Mouse (Mus musculus): ENCODE results near the gene Aip. TPM values are rescaled to one million over a fixed set of nuclear protein-coding genes. Genes with fewer than 3 reads are reported as not detected.
A peak's percentile ranks its signal among the peaks of the same experiment; 100 is the strongest.
"Not testable (repeated sequence)": the region's sequence is repeated elsewhere in the genome, so short reads cannot be mapped to it uniquely, and the experiment has no call there.

The Aip gene
- polyA plus RNA-seq, 1 experiment from 2014 or later, result 73.9 TPM

DNA sequence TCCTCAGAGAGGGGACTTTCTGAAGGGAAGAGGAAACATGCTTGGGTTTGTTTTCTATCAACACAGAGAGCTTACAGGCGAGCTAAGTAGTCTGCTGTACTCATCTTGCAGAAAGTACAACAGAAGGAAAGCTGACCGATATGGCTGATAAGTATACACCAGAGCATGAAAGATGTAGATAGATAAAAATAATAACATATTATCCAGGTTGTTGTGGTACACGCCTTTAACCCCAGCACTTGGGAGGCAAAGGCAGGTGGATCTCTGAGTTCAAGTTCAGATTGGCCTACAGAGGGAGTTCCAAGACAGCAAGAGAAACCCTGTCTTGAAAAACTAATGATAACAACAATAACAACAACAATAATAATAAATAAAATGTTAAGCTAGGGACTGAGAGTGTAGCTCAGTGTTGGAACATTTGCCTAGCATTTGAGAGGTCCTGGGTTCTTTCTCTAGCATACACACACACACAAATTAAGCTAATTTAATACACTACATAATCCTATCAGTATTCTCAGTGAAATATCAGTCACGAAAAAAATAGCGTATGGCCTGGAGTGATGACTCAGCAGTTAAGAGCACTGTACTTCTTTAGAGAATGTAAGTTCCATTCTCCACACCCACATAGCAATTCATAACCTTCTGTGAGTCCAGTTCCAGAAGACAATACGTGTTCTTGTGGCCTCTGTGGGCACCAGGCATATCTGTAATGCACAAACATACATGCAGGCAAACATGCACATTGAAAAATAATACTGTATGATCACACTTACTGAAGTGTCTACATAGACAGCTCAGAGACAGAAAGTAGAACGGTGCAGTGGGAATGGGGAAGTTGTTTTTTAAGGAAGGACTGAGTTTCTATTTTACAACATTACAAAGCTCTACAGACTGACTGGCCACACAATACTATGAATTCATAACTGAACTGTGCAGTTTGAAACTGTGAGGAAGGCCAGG, 3.0 kb downstream of the Aip start:
- DNase-seq (ENCODE audit: low spot score), result no peak
- Histone ChIP-seq H3K4me3 (no peak overlapping the region), H3K9me3 (no peaks in the 10 kb centered on the region), H3K27me3 (ENCODE audit: insufficient read depth, poor library complexity, severe bottlenecking) (peaks cover 9% of the 10 kb centered on the region), H3K27ac (no peak overlapping the region), H3K4me1 (replicated peaks) (peaks cover 36% of the 10 kb centered on the region), H3K36me3 (peaks cover 12% of the 10 kb centered on the region)
- WGBS, result 87% methylated on average over 7 of the region's 7 CpGs

DNA sequence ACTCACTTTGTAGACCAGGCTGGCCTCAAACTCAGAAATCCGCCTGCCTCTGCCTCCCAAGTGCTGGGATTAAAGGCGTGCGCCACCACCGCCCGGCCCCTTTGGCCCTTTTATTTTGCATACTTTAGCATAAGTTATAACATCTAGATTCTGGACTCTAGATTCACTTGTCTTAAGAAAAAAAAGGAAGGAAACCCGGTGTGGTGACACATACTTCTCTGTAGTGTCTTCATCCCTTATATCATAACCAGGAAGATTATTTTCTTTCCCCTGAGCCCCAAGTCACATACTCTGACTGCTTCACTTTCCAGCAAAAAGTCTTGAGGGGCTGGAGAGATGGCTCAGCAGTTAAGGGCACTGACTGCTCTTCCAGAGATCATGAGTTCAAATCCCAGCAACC, 3.8 kb downstream of the Aip start:
- Histone ChIP-seq H3K27ac (peak overlapping the region; percentile 84), H3K4me3 (peak overlapping the region; percentile 51; the same call in 1 of the 2 replicates), H3K36me3 (peaks cover 16% of the 10 kb centered on the region), H3K4me1 (replicated peaks) (peaks cover 29% of the 10 kb centered on the region)
- WGBS, result 63% methylated on average over 6 of the region's 6 CpGs
- not testable (repeated sequence) for DNase-seq (ENCODE audit: low spot score); H3K9me3 ChIP-seq; H3K27me3 ChIP-seq (ENCODE audit: insufficient read depth, poor library complexity, severe bottlenecking)

DNA sequence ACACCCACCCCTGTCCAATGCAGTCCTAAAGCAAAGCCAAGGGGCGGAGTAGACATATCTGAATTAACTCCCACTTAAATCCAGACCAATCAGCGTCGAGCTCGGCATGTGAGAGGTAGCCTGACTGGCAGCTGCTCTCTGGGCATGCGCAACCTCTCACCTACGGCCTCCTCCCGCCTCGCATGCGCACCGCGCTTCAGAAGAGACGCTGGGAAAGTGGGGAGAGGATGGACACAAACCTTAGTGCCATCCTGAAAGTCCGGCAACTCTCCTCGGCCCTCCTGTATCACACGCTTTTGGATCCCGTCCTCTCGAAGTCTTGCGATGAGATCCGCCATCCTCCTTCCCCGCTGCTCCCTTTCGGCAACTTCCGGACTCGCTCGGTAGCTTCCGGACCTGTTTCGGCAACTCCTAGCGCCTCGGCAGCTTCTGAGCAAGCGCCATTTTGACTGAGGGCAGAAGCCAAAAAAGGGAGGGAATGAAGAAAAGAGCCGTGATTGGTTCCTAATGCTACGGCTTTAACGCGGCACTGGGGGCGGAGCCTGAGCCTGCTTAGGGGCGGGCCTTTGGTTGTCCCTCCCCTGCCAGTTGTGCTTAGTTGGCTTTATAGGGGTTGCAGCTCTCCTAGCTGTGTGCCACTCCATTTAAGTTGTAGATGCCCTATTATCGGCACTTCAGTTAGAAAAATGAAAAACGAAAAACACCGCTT, 4.4 kb downstream of the Aip start:
- H3K27ac ChIP-seq, result peak overlapping the region; percentile 84
- peaks cover 22% of the 10 kb centered on the region for H3K4me1 ChIP-seq (replicated peaks)
- peaks cover 9% of the 10 kb centered on the region for H3K27me3 ChIP-seq (ENCODE audit: insufficient read depth, poor library complexity, severe bottlenecking)
- peaks cover 22% of the 10 kb centered on the region for H3K36me3 ChIP-seq
- H3K4me3 ChIP-seq, result peak overlapping the region; percentile 51
- peak; percentile 98 for DNase-seq (ENCODE audit: low spot score)
- no peaks in the 10 kb centered on the region for H3K9me3 ChIP-seq
- 3% methylated on average over 38 of the region's 38 CpGs for WGBS

DNA sequence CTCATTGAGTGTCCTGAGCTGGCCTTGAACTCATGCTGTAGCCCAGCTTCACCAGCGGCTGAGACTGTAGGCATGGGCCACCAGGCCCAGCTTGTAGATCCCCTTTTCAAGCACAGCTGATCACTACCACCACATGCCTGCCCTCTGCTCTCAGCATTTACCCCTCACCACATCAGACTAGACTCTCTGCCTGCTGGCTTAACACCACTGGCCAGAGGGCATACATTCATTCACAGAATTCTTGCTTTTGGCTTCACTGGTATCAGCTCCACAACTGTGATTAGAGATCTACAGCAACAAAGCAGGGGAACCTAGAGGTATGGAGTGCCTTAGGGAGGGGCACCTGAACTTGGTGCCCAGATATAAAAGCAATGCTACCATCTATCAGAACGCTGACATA, 5.2 kb downstream of the Aip start:
- Histone ChIP-seq H3K36me3 (peaks cover 30% of the 10 kb centered on the region), H3K9me3 (no peaks in the 10 kb centered on the region), H3K27ac (no peak overlapping the region), H3K4me3 (peak overlapping the region; percentile 51), H3K27me3 (ENCODE audit: insufficient read depth, poor library complexity, severe bottlenecking) (peaks cover 9% of the 10 kb centered on the region), H3K4me1 (replicated peaks) (peaks cover 16% of the 10 kb centered on the region)
- no peak for DNase-seq (ENCODE audit: low spot score)
- WGBS, result 95% methylated on average over 2 of the region's 2 CpGs

DNA sequence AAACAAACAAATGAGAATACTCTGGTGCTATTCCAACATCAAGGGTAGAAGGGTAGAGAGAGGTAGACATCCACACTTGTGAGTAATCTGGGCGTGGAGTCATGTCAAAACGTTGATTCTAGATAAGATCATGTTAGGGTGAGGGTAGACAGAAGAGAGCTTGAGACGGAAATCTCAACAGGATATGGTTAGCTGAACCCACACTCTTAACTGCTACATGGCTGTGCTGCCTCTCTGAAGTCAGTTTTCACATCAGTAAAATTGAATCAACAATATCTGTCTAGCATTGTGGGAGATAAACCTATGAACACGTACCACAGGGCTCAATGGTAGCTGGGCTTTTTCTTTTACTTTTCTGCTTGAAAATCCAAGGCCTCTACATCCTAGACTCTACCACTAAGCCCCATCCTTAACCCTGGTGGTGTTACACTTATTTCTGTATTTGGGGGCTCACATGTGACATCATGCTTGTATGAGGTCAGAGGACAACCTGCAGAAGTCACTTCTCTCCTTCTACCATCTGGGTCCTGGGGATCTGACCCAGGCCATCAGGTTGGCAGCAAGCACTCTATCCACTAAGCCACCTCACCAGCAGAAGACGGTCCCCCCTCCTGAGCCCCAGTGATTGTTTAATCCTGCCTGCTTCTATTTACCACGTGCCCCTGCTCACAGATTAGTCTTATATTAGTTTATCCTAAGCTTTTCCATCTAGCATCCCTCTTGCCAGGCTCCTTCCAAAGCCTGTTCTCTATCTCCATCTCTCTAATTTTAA, 5.8 kb downstream of the Aip start:
- no peak for DNase-seq (ENCODE audit: low spot score)
- Histone ChIP-seq H3K4me1 (replicated peaks) (peaks cover 11% of the 10 kb centered on the region), H3K27me3 (ENCODE audit: insufficient read depth, poor library complexity, severe bottlenecking) (peaks cover 9% of the 10 kb centered on the region), H3K4me3 (peak overlapping the region; percentile 51), H3K36me3 (peaks cover 36% of the 10 kb centered on the region), H3K9me3 (no peaks in the 10 kb centered on the region), H3K27ac (no peak overlapping the region)
- WGBS, result 90% methylated on average over 6 of the region's 6 CpGs

DNA sequence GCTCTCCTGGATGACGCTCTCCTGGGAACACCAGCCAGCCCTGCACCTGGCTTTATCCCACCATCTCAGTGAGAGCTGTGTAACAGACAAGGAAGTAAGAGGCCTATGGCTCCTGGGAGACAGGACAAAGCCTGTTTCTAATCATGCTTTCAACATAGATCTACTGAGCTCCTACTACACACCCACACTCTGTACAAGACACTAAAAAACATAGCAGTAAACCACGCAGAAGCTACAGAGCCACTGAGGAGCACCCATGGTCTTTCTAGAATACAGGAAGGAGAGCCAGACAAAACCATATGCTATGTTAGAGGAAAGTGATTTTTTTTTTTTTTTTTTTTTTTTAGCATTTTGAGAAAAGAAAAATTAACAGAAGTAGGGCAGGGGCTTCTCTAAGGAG, 7.3 kb downstream of the Aip start:
- Histone ChIP-seq H3K9me3 (no peaks in the 10 kb centered on the region), H3K4me1 (replicated peaks) (peaks cover 11% of the 10 kb centered on the region), H3K27ac (no peak overlapping the region), H3K27me3 (ENCODE audit: insufficient read depth, poor library complexity, severe bottlenecking) (peaks cover 9% of the 10 kb centered on the region), H3K36me3 (peaks cover 51% of the 10 kb centered on the region), H3K4me3 (no peak overlapping the region)
- DNase-seq (ENCODE audit: low spot score), result no peak
- 91% methylated on average over 2 of the region's 2 CpGs for WGBS

DNA sequence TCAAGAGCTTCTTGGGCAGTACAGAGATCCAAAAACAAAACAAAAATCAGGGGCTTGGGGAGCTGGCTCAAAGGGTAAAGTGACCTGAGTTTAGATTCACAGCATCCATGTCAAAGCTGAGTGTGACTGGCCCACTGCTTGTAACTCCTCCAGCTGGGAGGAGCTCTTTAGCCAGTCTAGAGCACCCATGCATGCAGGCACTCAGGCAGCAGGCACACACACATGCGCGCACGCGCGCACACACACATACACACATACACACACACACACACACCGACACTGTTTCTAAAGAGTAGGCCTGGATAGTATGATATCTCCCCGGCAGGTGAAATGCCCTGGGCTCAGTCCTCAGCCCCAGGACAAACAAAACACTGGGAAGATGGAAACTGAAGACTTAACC, 8.7 kb downstream of the Aip start:
- DNase-seq (ENCODE audit: low spot score), result no peak
- no peaks in the 10 kb centered on the region for H3K9me3 ChIP-seq
- H3K4me1 ChIP-seq (replicated peaks), result peaks cover 11% of the 10 kb centered on the region
- H3K27ac ChIP-seq, result no peak overlapping the region
- H3K27me3 ChIP-seq (ENCODE audit: insufficient read depth, poor library complexity, severe bottlenecking), result peaks cover 9% of the 10 kb centered on the region
- H3K4me3 ChIP-seq, result no peak overlapping the region
- peaks cover 65% of the 10 kb centered on the region for H3K36me3 ChIP-seq
- WGBS, result 95% methylated on average over 7 of the region's 7 CpGs

DNA sequence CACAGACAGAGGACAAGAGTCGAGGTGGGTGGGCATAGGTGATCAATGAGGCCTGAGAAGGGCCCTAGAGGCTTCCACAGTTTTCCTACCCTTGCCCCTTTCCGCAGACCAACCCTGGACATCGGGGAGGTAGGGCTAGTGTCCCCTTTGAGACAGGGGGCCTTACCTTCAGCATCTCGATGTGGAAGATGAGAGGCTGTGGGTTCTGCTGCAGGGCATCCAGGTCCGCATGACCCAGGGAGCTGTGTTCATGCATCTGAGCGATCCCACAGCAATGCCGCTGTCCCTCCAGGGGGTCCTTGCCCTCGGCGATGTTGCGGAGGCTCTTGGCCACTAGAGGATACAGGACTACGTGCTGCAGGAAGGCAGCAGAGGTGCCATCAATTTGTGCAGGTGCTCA, 9.8 kb downstream of the Aip start:
- Histone ChIP-seq H3K4me1 (replicated peaks) (peaks cover 8% of the 10 kb centered on the region), H3K9me3 (no peaks in the 10 kb centered on the region), H3K4me3 (no peak overlapping the region), H3K27ac (no peak overlapping the region), H3K36me3 (peaks cover 75% of the 10 kb centered on the region), H3K27me3 (ENCODE audit: insufficient read depth, poor library complexity, severe bottlenecking) (peaks cover 9% of the 10 kb centered on the region)
- no peak for DNase-seq (ENCODE audit: low spot score)
- 85% methylated on average over 11 of the region's 11 CpGs for WGBS

DNA sequence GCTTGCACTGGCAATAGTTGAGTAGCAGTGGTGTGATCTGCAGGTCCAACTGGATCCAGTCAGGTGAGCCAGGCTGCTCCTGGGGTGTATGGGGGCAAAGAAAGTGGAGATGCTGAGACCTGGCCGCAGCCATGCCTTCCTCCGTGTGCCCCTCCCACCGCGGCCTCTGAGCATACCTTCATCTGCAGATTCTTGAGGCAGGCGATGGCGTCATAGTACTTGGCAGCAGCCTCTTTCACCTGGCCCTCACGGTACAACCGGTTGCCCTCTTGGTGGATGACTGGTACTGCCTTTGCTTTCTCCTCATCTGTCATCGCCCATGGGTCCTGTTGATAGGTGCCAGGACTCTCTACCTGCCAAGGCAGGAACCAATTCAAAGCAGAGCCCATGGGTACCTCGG, 10.5 kb downstream of the Aip start:
- Histone ChIP-seq H3K36me3 (peaks cover 75% of the 10 kb centered on the region), H3K27ac (no peak overlapping the region), H3K4me1 (replicated peaks) (peaks cover 6% of the 10 kb centered on the region; the same call in 1 of the 2 replicates), H3K27me3 (ENCODE audit: insufficient read depth, poor library complexity, severe bottlenecking) (peaks cover 4% of the 10 kb centered on the region), H3K4me3 (no peak overlapping the region), H3K9me3 (no peaks in the 10 kb centered on the region)
- 96% methylated on average over 10 of the region's 10 CpGs for WGBS
- no peak for DNase-seq (ENCODE audit: low spot score)

DNA sequence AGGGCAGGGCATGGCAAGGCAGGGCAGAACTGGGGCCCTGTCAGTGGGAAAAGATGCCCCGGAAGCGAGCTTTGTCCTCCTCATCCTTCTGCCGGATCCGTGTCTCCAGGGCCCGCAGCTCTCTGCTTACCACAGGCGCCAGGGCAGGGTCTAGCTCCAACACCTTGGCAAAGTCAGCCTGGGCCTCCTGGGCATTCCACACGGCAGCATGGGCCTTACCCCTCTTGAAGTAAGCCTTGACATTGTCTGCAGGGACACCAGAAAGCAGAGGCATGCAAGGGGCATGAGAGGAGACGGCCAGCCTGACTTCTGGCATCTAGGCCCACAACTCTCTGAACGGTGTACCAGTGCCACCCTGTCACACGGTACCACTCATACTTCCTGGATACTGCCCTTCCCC, 11.1 kb downstream of the Aip start:
- WGBS, result 92% methylated on average over 10 of the region's 10 CpGs
- Histone ChIP-seq H3K27ac (no peak overlapping the region; the same call in 1 of the 2 replicates), H3K36me3 (peaks cover 75% of the 10 kb centered on the region), H3K4me3 (no peak overlapping the region), H3K27me3 (ENCODE audit: insufficient read depth, poor library complexity, severe bottlenecking) (no peaks in the 10 kb centered on the region), H3K9me3 (no peaks in the 10 kb centered on the region), H3K4me1 (replicated peaks) (peaks cover 5% of the 10 kb centered on the region; the same call in 1 of the 2 replicates)
- DNase-seq (ENCODE audit: low spot score), result no peak

DNA sequence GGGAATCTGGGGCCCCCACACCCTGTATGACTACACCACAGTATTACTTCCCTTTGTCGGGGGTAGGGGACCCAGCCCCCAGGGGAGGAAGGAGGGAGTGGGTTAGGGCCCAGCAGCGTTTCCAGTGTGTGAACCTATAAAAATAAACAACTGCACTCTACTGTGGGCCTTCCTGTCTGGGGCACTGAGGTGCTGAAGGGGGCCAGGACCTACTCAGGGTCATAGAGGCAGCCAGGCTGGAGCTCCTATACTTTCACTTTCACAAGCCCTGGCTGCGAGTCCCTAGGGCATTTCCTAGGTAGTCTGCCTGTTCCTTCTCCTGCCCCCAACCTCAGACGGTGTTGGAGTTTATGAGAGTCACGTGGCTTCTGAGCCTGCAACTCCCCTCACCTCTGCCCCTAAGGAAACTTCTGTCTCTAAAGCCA, 11.8 kb downstream of the Aip start:
- peaks cover 75% of the 10 kb centered on the region for H3K36me3 ChIP-seq
- no peaks in the 10 kb centered on the region for H3K27me3 ChIP-seq (ENCODE audit: insufficient read depth, poor library complexity, severe bottlenecking)

DNA sequence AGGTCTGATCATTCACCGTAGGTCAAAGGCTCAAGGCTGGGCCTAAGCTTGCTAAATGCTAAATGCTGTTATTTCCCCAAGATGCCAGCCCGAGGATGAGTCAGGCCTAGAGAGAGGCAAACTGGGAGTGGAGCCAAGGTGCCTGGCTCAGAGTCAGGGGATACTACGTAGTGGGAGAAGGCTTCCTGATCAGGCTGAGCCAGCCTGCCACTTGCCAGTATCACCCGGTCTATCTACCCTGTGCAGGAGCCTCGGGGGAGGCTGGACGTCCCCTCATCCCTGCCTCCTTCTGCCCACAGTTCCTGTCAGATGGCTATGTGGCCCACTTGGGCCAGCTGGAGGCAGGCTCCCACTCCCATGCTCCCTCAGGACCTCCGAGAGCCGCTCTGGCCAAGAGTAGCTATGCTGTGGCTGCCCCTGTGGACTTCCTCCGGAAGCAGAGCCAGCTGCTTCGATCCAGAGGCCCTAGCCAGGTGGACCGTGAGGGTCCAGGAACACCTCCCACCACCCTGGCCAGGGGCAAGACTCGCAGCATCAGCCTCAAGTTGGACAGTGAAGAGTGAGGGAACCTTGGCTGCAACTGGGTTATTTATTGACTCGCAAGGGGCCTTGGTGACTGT, 12.4 kb downstream of the Aip start:
- DNase-seq (ENCODE audit: low spot score), result no peak
- no peak overlapping the region for H3K27ac ChIP-seq
- H3K27me3 ChIP-seq (ENCODE audit: insufficient read depth, poor library complexity, severe bottlenecking), result no peaks in the 10 kb centered on the region
- peaks cover 5% of the 10 kb centered on the region; the same call in 1 of the 2 replicates for H3K4me1 ChIP-seq (replicated peaks)
- peaks cover 73% of the 10 kb centered on the region for H3K36me3 ChIP-seq
- 86% methylated on average over 13 of the region's 13 CpGs for WGBS
- no peak overlapping the region for H3K4me3 ChIP-seq
- H3K9me3 ChIP-seq, result no peaks in the 10 kb centered on the region

More for the DNA sequence above, 11.8 kb downstream of the Aip start:
- WGBS, result 74% methylated on average over 5 of the region's 5 CpGs
- Histone ChIP-seq H3K4me3 (no peak overlapping the region), H3K27ac (no peak overlapping the region), H3K4me1 (replicated peaks) (peaks cover 5% of the 10 kb centered on the region; the same call in 1 of the 2 replicates), H3K9me3 (no peaks in the 10 kb centered on the region)
- no peak for DNase-seq (ENCODE audit: low spot score)
